Mouse (Mus musculus) left cerebral cortex, postnatal 4 days (tissue): ENCODE measurements around the gene Cdkl4. TPM values are rescaled to one million over a fixed set of nuclear protein-coding genes. Genes with fewer than 3 reads are reported as not detected.
A peak's percentile ranks its signal among the peaks of the same experiment; 100 is the strongest.
"Not testable (repeated sequence)": the region's sequence is repeated elsewhere in the genome, so short reads cannot be mapped to it uniquely, and the experiment has no call there.

Source experiments
- DNase-seq: peaks from one replicate; pipeline ENCODE4 v3.0.0-alpha.2; 2022
- intact Hi-C: fragments of 180-260 bp; cut with DNase I; formaldehyde crosslinking; loops from one replicate; pipeline ENCODE4 v1.15.1; 2025
- total RNA-seq, 2 experiments: library from RNA; stranded (reverse); gene quantifications; 2 replicates each; pipeline ENCODE4 v1.2.3; 2021

The Cdkl4 gene
- total RNA-seq, 2 experiments from 2014 or later, result 5.8 to 6.1 TPM

GRCm38 (mm10) chr17:80564611-80564924, 13.0 kb downstream of the Cdkl4 start:
- DNase-seq, result no peak
- intact Hi-C loops, result no loop called here

- DNase-seq, intact Hi-C loops: not testable (repeated sequence)
These were observed 13.6 kb downstream of the Cdkl4 start for GRCm38 (mm10) chr17:80563762-80564610.

GRCm38 (mm10) chr17:80562792-80563191, 14.8 kb downstream of the Cdkl4 start:
- no peak for DNase-seq
- intact Hi-C loops, result no loop called here

GRCm38 (mm10) chr17:80560669-80561401, 16.8 kb downstream of the Cdkl4 start:
- peak; percentile 82 for DNase-seq
- intact Hi-C loops, result no loop called here

GRCm38 (mm10) chr17:80559745-80560144, 17.9 kb downstream of the Cdkl4 start:
- intact Hi-C loops, result loop anchor here (2.0 to 10.0 kb wide), 3 partner anchors 79 to 265 kb away; partner anchors contain the start of genes Dhx57, Morn2 and Sos1
- DNase-seq, result no peak

- DNase-seq, result peak; percentile 42
- intact Hi-C loops, result loop anchor here (2.0 to 10.0 kb wide), 3 partner anchors 78 to 264 kb away; partner anchors contain the start of genes Dhx57, Morn2 and Sos1
These were observed 18.6 kb downstream of the Cdkl4 start for GRCm38 (mm10) chr17:80559050-80559449.

- intact Hi-C loops, result loop anchor here (2.0 to 10.0 kb wide), 3 partner anchors 78 to 264 kb away; partner anchors contain the start of genes Dhx57, Morn2 and Sos1
These were observed 19.0 kb downstream of the Cdkl4 start for GRCm38 (mm10) chr17:80558583-80558982.

GRCm38 (mm10) chr17:80557461-80557860, 20.2 kb downstream of the Cdkl4 start:
- DNase-seq, result no peak
- intact Hi-C loops, result loop anchor here (10.0 kb wide), 2 partner anchors 103 to 263 kb away; partner anchors contain the start of genes Dhx57 and Morn2

More at GRCm38 (mm10) chr17:80558583-80558982, 19.0 kb downstream of the Cdkl4 start:
- DNase-seq, result no peak

GRCm38 (mm10) chr17:80553318-80554270, 24.0 kb downstream of the Cdkl4 start:
- intact Hi-C loops, result loop anchor here (2.0 to 10.0 kb wide), 3 partner anchors 71 to 259 kb away; partner anchors contain the start of genes Dhx57 and Morn2

GRCm38 (mm10) chr17:80552653-80553052, 25.0 kb downstream of the Cdkl4 start:
- intact Hi-C loops, result loop anchor here (2.0 to 10.0 kb wide), 3 partner anchors 70 to 258 kb away; partner anchors contain the start of genes Dhx57 and Morn2
- DNase-seq, result no peak

More at GRCm38 (mm10) chr17:80553318-80554270, 24.0 kb downstream of the Cdkl4 start:
- DNase-seq, result peak; percentile 83

GRCm38 (mm10) chr17:80550981-80551380, 26.6 kb downstream of the Cdkl4 start:
- intact Hi-C loops, result loop anchor here (10.0 kb wide), 2 partner anchors 96 to 256 kb away; partner anchors contain the start of genes Dhx57 and Morn2
- no peak for DNase-seq

- intact Hi-C loops, result no loop called here
- no peak for DNase-seq
These were observed 30.8 kb downstream of the Cdkl4 start for GRCm38 (mm10) chr17:80546846-80547245.

- intact Hi-C loops, result no loop called here
- DNase-seq, result no peak
These were observed 31.4 kb downstream of the Cdkl4 start for GRCm38 (mm10) chr17:80546227-80546626.

- intact Hi-C loops, result no loop called here
- DNase-seq, result no peak
These were observed 34.0 kb downstream of the Cdkl4 start for GRCm38 (mm10) chr17:80543646-80544045.

- intact Hi-C loops, result no loop called here
- DNase-seq, result peak; percentile 33
These were observed 40.5 kb downstream of the Cdkl4 start for GRCm38 (mm10) chr17:80537136-80537535.

GRCm38 (mm10) chr17:80535633-80536032, 42.0 kb downstream of the Cdkl4 start:
- peak; percentile 36 for DNase-seq
- intact Hi-C loops, result no loop called here

- intact Hi-C loops, DNase-seq: not testable (repeated sequence)
These were observed 46.3 kb downstream of the Cdkl4 start for GRCm38 (mm10) chr17:80531351-80531750.

GRCm38 (mm10) chr17:80523231-80523630, 54.4 kb downstream of the Cdkl4 start:
- DNase-seq, result no peak
- intact Hi-C loops, result no loop called here

- no peak for DNase-seq
- intact Hi-C loops, result no loop called here
These were observed 55.4 kb downstream of the Cdkl4 start for GRCm38 (mm10) chr17:80522229-80522556.
